Mouse (Mus musculus): ENCODE measurements around the gene Bsg. TPM values are rescaled to one million over a fixed set of nuclear protein-coding genes. Genes with fewer than 3 reads are reported as not detected.

The Bsg gene
- 980 and 1,043 TPM in 2 replicates for polyA plus RNA-seq (2015; fragmentation: Nextera tagmentation; extraction: Ambion mirVana)

- H3K27ac ChIP-seq (replicated peaks), result peak within 1 kb of the TSS; percentile 96
- no peaks in the 10 kb centered on the region for H3K27me3 ChIP-seq
- ATAC-seq (ENCODE audit: insufficient read depth), result peak; percentile 88
- no peaks in the 10 kb centered on the region for H3K9me3 ChIP-seq (replicated peaks)
- WGBS (ENCODE audit: insufficient replicate concordance), result under 1% methylated on average over 56 of the region's 65 CpGs
- peaks cover 63% of the 10 kb centered on the region for H3K4me1 ChIP-seq (replicated peaks)
- peak within 1 kb of the TSS; percentile 94 for H3K4me3 ChIP-seq (replicated peaks)
- peaks cover 33% of the 10 kb centered on the region for H3K36me3 ChIP-seq (replicated peaks)
- peak within 1 kb of the TSS; percentile 87 for H3K4me2 ChIP-seq
- peak within 1 kb of the TSS; percentile 97 for H3K9ac ChIP-seq
These were observed at the start of gene Bsg for GRCm38 (mm10) chr10:79704065-79704969. Gene Bsg (plus strand): TSS chr10:79704491.

- no peak overlapping the region for H3K4me3 ChIP-seq (replicated peaks)
These were observed 49.3 kb upstream of the Bsg start for GRCm38 (mm10) chr10:79654946-79655395.

GRCm38 (mm10) chr10:79658829-79659228, 45.5 kb upstream of the Bsg start:
- Histone ChIP-seq H3K4me3 (replicated peaks) (no peak overlapping the region), H3K4me1 (replicated peaks) (peaks cover 6% of the 10 kb centered on the region; the same call in 1 of the 2 replicates), H3K4me2 (no peak overlapping the region), H3K27ac (replicated peaks) (no peak overlapping the region), H3K27me3 (peaks cover 20% of the 10 kb centered on the region; the same call in 1 of the 2 replicates), H3K9ac (no peak overlapping the region), H3K36me3 (replicated peaks) (no peaks in the 10 kb centered on the region), H3K9me3 (replicated peaks) (no peaks in the 10 kb centered on the region)
- peak; percentile 35; the same call in 1 of the 2 replicates for ATAC-seq (ENCODE audit: insufficient read depth)
- WGBS (ENCODE audit: insufficient replicate concordance), result 11% methylated on average over 4 of the region's 4 CpGs

More at GRCm38 (mm10) chr10:79654946-79655395, 49.3 kb upstream of the Bsg start:
- Histone ChIP-seq H3K4me2 (no peak overlapping the region), H3K4me1 (replicated peaks) (no peaks in the 10 kb centered on the region), H3K9ac (no peak overlapping the region), H3K27ac (replicated peaks) (no peak overlapping the region), H3K27me3 (peaks cover 30% of the 10 kb centered on the region), H3K9me3 (replicated peaks) (no peaks in the 10 kb centered on the region), H3K36me3 (replicated peaks) (no peaks in the 10 kb centered on the region)
- ATAC-seq (ENCODE audit: insufficient read depth), result no peak
- 28% methylated on average over 1 of the region's 1 CpGs for WGBS (ENCODE audit: insufficient replicate concordance)

- Histone ChIP-seq H3K9me3 (replicated peaks) (no peaks in the 10 kb centered on the region), H3K4me3 (replicated peaks) (no peak overlapping the region), H3K4me1 (replicated peaks) (peaks cover 6% of the 10 kb centered on the region; the same call in 1 of the 2 replicates), H3K9ac (no peak overlapping the region), H3K4me2 (no peak overlapping the region), H3K27ac (replicated peaks) (no peak overlapping the region), H3K27me3 (peaks cover 8% of the 10 kb centered on the region; the same call in 1 of the 2 replicates), H3K36me3 (replicated peaks) (no peaks in the 10 kb centered on the region)
- ATAC-seq (ENCODE audit: insufficient read depth), result no peak
- 71% methylated on average over 2 of the region's 2 CpGs for WGBS (ENCODE audit: insufficient replicate concordance)
These were observed 44.0 kb upstream of the Bsg start for GRCm38 (mm10) chr10:79660298-79660697.

DNA sequence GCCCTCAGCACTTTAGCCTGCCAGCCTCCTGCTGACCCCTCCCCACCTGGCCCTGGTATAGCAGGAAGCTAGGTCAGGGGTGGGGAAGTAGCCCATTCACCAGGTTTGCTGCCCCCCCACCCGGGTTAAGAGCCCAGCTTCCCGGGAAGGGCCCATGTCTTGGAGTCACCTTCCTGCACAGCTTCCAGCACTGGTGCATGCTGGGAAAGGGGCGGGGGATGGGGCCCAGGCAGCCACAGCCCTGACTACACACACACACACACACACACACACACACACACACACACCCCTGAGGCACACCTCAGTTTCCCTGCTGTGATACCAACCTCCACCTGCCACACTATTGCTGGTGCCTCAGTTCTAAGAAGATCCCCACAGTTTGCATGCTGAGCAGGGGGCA, 42.4 kb upstream of the Bsg start:
- Histone ChIP-seq H3K27me3 (no peaks in the 10 kb centered on the region; the same call in 1 of the 2 replicates), H3K9ac (no peak overlapping the region), H3K4me2 (no peak overlapping the region), H3K4me1 (replicated peaks) (peaks cover 6% of the 10 kb centered on the region; the same call in 1 of the 2 replicates), H3K4me3 (replicated peaks) (no peak overlapping the region), H3K36me3 (replicated peaks) (no peaks in the 10 kb centered on the region), H3K9me3 (replicated peaks) (no peaks in the 10 kb centered on the region), H3K27ac (replicated peaks) (no peak overlapping the region)
- WGBS (ENCODE audit: insufficient replicate concordance), result 36% methylated on average over 3 of the region's 3 CpGs
- no peak for ATAC-seq (ENCODE audit: insufficient read depth)

DNA sequence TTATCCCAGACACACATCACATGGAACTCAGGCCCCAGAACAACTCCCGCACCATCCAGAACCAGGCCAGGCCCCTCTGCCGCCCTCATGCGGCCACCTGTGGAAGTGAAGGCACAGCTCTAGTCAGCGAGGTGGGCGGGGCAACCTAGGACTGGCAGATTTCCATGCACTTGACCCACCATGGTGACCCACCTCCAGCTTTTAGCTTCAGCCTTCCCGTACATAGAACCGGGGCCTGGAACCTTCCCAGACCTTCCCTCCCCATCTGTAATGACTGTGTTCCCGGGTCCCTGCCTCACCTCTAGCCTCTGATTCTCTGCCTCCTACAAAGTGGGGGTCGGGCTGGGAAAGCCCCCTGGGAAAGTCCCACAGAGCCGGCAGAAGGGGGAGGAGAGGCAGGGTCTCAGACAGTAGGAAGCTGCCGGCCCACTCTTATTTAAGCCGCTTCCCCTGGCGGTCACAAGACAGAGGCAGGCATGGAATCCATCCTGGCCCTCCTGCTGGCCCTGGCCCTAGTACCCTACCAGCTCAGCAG, 40.1 kb upstream of the Bsg start, which contains the start of gene Madcam1:
Gene Madcam1 (plus strand): TSS at position 429 of the 535 bp plus-strand sequence.
- H3K4me1 ChIP-seq (replicated peaks), result peaks cover 17% of the 10 kb centered on the region
- H3K9ac ChIP-seq, result no peak within 1 kb of the TSS
- no peak within 1 kb of the TSS for H3K4me3 ChIP-seq (replicated peaks)
- no peak within 1 kb of the TSS for H3K4me2 ChIP-seq
- no peaks in the 10 kb centered on the region for H3K36me3 ChIP-seq (replicated peaks)
- no peaks in the 10 kb centered on the region for H3K9me3 ChIP-seq (replicated peaks)
- no peak within 1 kb of the TSS for H3K27ac ChIP-seq (replicated peaks)
- WGBS (ENCODE audit: insufficient replicate concordance), result 20% methylated on average over 13 of the region's 13 CpGs
- H3K27me3 ChIP-seq, result peaks cover 5% of the 10 kb centered on the region; the same call in 1 of the 2 replicates
- ATAC-seq (ENCODE audit: insufficient read depth), result no peak

DNA sequence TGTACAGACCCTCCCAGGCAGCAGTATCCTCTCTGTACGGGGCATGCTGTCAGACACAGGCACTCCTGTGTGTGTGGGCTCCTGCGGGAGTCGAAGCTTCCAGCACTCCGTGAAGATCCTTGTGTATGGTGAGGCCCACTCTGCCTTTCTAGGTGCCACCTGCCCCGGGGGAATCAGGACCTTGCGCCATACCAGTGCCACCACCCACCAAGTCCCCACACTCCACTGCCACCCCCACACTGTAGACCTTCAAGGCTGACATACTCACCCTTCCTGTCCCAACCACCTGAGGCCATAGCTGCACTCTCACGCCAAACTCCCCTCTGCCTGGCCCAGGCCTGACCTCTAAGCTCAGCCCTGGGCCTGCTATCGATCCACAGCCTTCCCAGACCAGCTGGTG, 39.2 kb upstream of the Bsg start:
- Histone ChIP-seq H3K27ac (replicated peaks) (no peak overlapping the region), H3K4me3 (replicated peaks) (no peak overlapping the region), H3K9me3 (replicated peaks) (no peaks in the 10 kb centered on the region), H3K36me3 (replicated peaks) (no peaks in the 10 kb centered on the region), H3K9ac (no peak overlapping the region), H3K4me2 (no peak overlapping the region), H3K4me1 (replicated peaks) (peaks cover 21% of the 10 kb centered on the region), H3K27me3 (peaks cover 5% of the 10 kb centered on the region; the same call in 1 of the 2 replicates)
- ATAC-seq (ENCODE audit: insufficient read depth), result no peak
- 66% methylated on average over 8 of the region's 8 CpGs for WGBS (ENCODE audit: insufficient replicate concordance)

DNA sequence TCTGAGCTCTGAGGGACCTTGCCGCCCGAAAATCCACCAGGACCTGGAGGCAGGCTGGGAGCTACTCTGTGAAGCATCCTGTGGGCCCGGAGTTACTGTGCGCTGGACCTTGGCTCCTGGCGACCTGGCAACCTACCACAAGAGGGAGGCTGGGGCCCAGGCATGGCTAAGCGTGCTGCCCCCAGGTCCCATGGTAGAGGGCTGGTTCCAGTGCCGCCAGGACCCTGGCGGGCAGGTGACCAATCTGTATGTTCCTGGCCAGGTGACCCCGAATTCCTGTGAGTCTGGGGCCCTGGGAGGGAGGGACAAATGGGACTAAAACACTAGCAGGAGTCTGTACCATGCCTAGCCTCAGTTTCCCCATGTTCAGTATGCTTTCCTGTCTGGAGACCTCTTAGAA, 37.8 kb upstream of the Bsg start:
- no peak overlapping the region for H3K9ac ChIP-seq
- H3K4me1 ChIP-seq (replicated peaks), result peaks cover 36% of the 10 kb centered on the region
- H3K27me3 ChIP-seq, result peaks cover 5% of the 10 kb centered on the region; the same call in 1 of the 2 replicates
- no peaks in the 10 kb centered on the region for H3K36me3 ChIP-seq (replicated peaks)
- no peak for ATAC-seq (ENCODE audit: insufficient read depth)
- no peak overlapping the region for H3K4me2 ChIP-seq
- 62% methylated on average over 9 of the region's 9 CpGs for WGBS (ENCODE audit: insufficient replicate concordance)
- H3K9me3 ChIP-seq (replicated peaks), result no peaks in the 10 kb centered on the region
- no peak overlapping the region for H3K4me3 ChIP-seq (replicated peaks)
- no peak overlapping the region for H3K27ac ChIP-seq (replicated peaks)

DNA sequence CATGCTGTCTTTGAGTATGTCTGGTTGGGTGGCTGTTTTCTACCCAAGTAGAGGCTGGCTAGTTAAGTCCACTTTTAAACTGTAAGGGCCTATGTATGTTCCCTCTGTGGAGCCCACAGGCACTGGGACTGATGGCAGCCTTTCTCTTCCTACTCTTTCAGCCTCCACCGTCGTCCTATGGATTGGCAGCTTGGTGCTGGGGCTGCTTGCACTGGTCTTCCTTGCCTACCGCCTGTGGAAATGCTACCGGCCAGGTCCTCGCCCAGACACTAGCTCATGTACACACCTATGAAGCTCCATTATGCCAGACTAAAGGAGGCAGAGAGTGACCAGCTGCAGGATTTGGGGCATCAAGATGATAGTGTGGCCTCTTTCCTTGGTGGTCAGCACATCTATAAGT, 36.2 kb upstream of the Bsg start:
- ATAC-seq (ENCODE audit: insufficient read depth), result no peak
- H3K36me3 ChIP-seq (replicated peaks), result no peaks in the 10 kb centered on the region; the same call in 1 of the 2 replicates
- H3K27me3 ChIP-seq, result peaks cover 5% of the 10 kb centered on the region; the same call in 1 of the 2 replicates
- H3K9ac ChIP-seq, result no peak overlapping the region
- no peaks in the 10 kb centered on the region for H3K9me3 ChIP-seq (replicated peaks)
- 64% methylated on average over 5 of the region's 5 CpGs for WGBS (ENCODE audit: insufficient replicate concordance)
- no peak overlapping the region for H3K27ac ChIP-seq (replicated peaks)
- no peak overlapping the region for H3K4me3 ChIP-seq (replicated peaks)
- H3K4me1 ChIP-seq (replicated peaks), result peaks cover 33% of the 10 kb centered on the region
- H3K4me2 ChIP-seq, result no peak overlapping the region

DNA sequence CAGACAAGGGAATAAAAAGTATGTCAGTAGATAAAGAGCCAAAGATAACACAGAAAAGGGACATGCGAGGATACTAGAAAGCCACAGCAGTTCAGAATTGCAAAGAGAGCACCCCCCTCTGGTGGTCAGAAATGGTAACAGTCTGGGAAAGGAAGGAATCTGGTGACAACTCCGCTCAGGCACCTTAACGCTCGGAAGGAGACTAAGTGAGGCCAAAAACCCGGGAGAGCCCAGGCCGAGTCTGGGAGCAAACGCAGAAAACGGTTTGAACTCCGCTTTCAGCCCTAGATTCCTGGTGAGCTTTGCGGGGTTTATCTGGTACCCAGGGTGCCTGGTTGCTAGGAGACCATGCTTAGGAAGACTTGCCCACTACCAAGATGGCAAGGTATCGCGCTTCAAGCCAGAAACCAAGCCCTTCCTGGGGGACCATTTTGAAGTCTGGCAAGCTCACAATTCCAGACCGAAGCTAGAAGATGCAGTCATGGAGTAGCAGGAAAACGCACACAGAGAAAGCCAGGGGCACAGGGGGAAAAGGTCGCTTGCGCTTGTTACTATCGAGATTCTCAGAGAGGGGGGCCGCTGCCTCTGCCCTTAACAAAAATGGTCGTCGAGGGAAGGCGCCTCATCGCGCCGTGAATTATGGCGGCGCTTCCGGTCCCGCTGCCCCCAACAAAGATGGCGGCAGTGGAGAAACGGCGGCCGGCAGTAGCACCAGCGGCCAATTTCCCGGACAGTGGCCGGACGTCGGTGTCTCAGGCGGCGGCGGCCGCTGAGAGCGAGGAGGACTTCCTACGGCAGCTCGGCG, 35.3 kb upstream of the Bsg start, which contains the start of gene Tpgs1:
Gene Tpgs1 (plus strand): TSS at position 599 of the 805 bp plus-strand sequence.
- peak within 1 kb of the TSS; percentile 80 for H3K9ac ChIP-seq
- H3K4me3 ChIP-seq (replicated peaks), result peak within 1 kb of the TSS; percentile 96
- no peaks in the 10 kb centered on the region for H3K9me3 ChIP-seq (replicated peaks)
- H3K4me1 ChIP-seq (replicated peaks), result peaks cover 33% of the 10 kb centered on the region
- WGBS (ENCODE audit: insufficient replicate concordance), result 1% methylated on average over 45 of the region's 45 CpGs
- H3K36me3 ChIP-seq (replicated peaks), result no peaks in the 10 kb centered on the region; the same call in 1 of the 2 replicates
- H3K27ac ChIP-seq (replicated peaks), result peak within 1 kb of the TSS; percentile 88
- peaks cover 5% of the 10 kb centered on the region; the same call in 1 of the 2 replicates for H3K27me3 ChIP-seq
- H3K4me2 ChIP-seq, result peak within 1 kb of the TSS; percentile 88
- ATAC-seq (ENCODE audit: insufficient read depth), result peak; percentile 80

Measured in liver, embryonic 15.5 days (tissue).